Mouse (Mus musculus): Measurements from ENCODE around the gene Pmepa1.

GRCm38 (mm10) chr2:173290981-173291380, 14.6 kb upstream of the Pmepa1 start:
- TF ChIP-seq GATA1 (IDR thresholded peaks at IDR 0.05; ENCODE audit: borderline replicate concordance, low read length) (no peak), FLI1 (IDR thresholded peaks at IDR 0.05; ENCODE audit: low read length) (no peak)
